Mouse (Mus musculus): ENCODE results near the gene Dok7.

Dok7 gene

GRCm38 (mm10) chr5:35117633-35118032 lies 61.1 kb downstream of the Dok7 start:
- DNase-seq (ENCODE audit: low spot score), result no peak

GRCm38 (mm10) chr5:35118418-35118817 lies 61.9 kb downstream of the Dok7 start:
- DNase-seq (ENCODE audit: low spot score), result no peak

DNA sequence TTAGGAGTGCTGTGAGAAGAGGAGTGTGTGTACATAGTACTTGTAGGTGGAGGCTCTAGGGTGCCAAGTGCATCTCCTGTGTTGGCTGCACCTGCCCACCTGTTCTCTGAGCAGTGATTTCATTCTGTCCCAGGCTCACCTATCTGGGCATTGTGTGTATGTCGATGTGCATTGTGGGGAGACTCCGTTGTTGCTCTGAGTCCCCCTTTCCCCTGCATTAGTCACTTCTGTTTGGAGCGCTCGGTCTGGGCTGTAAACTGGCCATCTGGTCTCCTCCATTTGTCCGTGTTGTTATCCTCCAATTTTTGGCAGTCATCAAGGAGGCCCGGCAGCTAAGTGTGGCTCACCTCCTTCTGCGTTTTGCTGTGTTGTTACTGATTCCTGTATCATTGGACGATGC lies 63.5 kb downstream of the Dok7 start:
- DNase-seq (ENCODE audit: low spot score), result no peak

- no peak for DNase-seq (ENCODE audit: low spot score)
These were observed 72.6 kb downstream of the Dok7 start for GRCm38 (mm10) chr5:35129208-35129607.

DNA sequence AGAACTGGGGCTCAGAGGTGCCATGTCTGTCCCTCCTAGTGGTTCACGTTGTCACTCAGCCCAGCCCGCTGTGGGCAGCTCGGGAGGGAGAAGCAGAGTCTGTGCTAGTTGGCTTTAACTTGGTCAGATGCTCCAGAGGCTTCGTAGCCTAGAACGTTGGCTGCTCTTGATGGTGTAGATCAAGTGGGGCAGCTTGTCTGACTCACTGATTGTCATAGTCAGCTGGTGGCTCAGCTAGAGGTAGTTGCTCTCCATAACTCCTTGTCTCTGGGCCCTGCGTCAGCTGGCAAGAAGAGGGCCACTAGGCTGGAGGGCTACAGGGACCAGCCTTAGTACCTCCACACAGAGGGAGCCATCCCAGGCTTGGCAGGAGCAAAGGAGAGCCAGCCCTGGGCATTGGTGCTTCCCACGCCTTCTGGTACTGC lies 73.2 kb downstream of the Dok7 start:
- no peak for DNase-seq (ENCODE audit: low spot score)

- DNase-seq (ENCODE audit: low spot score), result no peak
These were observed 74.7 kb downstream of the Dok7 start for GRCm38 (mm10) chr5:35131237-35131636.

- DNase-seq (ENCODE audit: low spot score), result peak; percentile 64
These were observed 75.2 kb downstream of the Dok7 start for GRCm38 (mm10) chr5:35131773-35132172.

GRCm38 (mm10) chr5:35132278-35132980 lies 75.9 kb downstream of the Dok7 start:
- DNase-seq (ENCODE audit: low spot score), result no peak

DNA sequence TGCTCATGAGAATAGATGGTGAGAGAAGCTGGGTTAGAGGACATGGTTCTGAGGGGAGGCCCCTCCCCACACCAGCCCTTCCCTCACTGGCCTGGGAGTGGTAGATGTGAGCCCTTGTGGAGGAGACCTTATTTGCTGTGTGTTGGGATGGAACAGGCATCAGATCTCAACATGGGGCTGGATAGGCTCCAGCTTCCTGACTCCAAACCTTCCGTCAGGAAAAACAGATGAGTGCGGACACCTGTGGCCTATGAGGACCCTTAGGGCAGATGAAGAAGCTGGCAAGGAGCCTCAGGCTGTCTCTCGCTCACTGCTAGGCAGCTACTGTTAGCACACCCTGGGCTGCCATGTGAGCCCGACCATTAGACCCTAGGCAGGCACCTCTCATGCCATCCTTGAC lies 76.9 kb downstream of the Dok7 start:
- DNase-seq (ENCODE audit: low spot score), result no peak

DNA sequence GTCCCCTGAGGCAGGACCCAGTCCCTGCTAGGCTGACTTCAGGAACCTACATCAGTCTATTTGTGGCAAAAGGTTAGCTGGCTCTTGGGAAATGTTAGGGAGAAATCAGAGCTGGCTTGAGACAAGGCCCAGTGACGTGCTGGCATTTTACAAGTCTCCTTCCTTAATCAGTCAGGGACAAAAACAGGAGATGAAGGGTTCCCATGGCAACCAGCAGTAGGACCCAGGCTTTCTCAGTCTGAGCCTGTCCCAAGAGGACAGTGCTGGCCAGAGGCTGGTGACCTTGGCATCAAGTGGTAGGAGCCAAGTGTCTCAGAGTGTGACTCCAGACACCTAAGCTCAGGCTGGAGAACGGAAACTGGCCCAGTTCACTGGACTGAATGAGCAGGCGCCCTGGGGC lies 77.7 kb downstream of the Dok7 start:
- DNase-seq (ENCODE audit: low spot score), result no peak

- DNase-seq (ENCODE audit: low spot score), result no peak
These were observed 79.3 kb downstream of the Dok7 start for GRCm38 (mm10) chr5:35135903-35136302.
